In genomic region chr13:30681866-30682265, GRCm38 (mm10) we compare ENCODE assay signal across 35 mouse cellular contexts. TPM values are rescaled to one million over a fixed set of nuclear protein-coding genes. Genes with fewer than 3 reads are reported as not detected.
DNase-seq lines count a peak whose midpoint lies in the region; ATAC-seq and TF ChIP-seq lines count a peak whose summit lies in the region.
"Had no signal": no experiment of that assay in that cellular context is flagged by ENCODE, and none has a peak within 500 bp of the region (broad histone marks: within the 10 kb centered on the region; RNA-seq: fewer than 3 reads in every experiment).

No protein-coding gene starts in this region.

- no peak for ATAC-seq in lung, postnatal 0 days
- ATAC-seq: forebrain, embryonic 13.5 days; hindbrain, postnatal 0 days; intestine, postnatal 0 days had no signal

- H3K9me3 ChIP-seq in lung, postnatal 0 days (ENCODE audit: low read length) = no peaks in the 10 kb centered on the region
- H3K9me3 ChIP-seq: embryonic facial prominence, embryonic 10.5 days; embryonic facial prominence, embryonic 15.5 days; forebrain, embryonic 13.5 days; heart, embryonic 10.5 days; heart, embryonic 15.5 days; hindbrain, embryonic 12.5 days; midbrain, embryonic 12.5 days; neural tube, embryonic 13.5 days; stomach, embryonic 15.5 days had no signal

- no peak overlapping the region for H3K4me2 ChIP-seq in lung, postnatal 0 days (replicated peaks; ENCODE audit: low read depth, low read length)
- H3K4me2 ChIP-seq: embryonic facial prominence, embryonic 15.5 days; forebrain, embryonic 13.5 days; heart, embryonic 15.5 days; hindbrain, embryonic 12.5 days; midbrain, embryonic 12.5 days; neural tube, embryonic 13.5 days; stomach, embryonic 15.5 days had no signal

- TF ChIP-seq CTCF in lung, postnatal 0 days (IDR thresholded peaks at IDR 0.05) = no peak

- no peaks in the 10 kb centered on the region for H3K27me3 ChIP-seq in lung, postnatal 0 days (replicated peaks; ENCODE audit: insufficient read depth, low read length)
- H3K27me3 ChIP-seq: embryonic facial prominence, embryonic 15.5 days; forebrain, embryonic 13.5 days; heart, embryonic 15.5 days; hindbrain, embryonic 12.5 days; midbrain, embryonic 12.5 days; neural tube, embryonic 13.5 days; stomach, embryonic 15.5 days had no signal

- no peak for TF ChIP-seq EP300 in lung, postnatal 0 days (IDR thresholded peaks at IDR 0.05)

- no peaks in the 10 kb centered on the region for H3K4me1 ChIP-seq in lung, postnatal 0 days (ENCODE audit: insufficient read depth, low read depth, low read length)
- H3K4me1 ChIP-seq: embryonic facial prominence, embryonic 10.5 days; embryonic facial prominence, embryonic 15.5 days; forebrain, embryonic 13.5 days; heart, embryonic 10.5 days; heart, embryonic 15.5 days; hindbrain, embryonic 12.5 days; midbrain, embryonic 12.5 days; neural tube, embryonic 13.5 days; stomach, embryonic 15.5 days had no signal

- no peaks in the 10 kb centered on the region for H3K36me3 ChIP-seq in lung, postnatal 0 days (ENCODE audit: insufficient read depth, low read length)
- H3K36me3 ChIP-seq: embryonic facial prominence, embryonic 10.5 days; heart, embryonic 10.5 days; heart, embryonic 15.5 days; midbrain, embryonic 12.5 days; stomach, embryonic 15.5 days had no signal

- 78% methylated on average over 4 of the region's 4 CpGs for WGBS in lung, postnatal 0 days

- H3K27ac ChIP-seq in lung, postnatal 0 days (ENCODE audit: low read length) = no peak overlapping the region
- H3K27ac ChIP-seq: embryonic facial prominence, embryonic 10.5 days; forebrain, embryonic 13.5 days; heart, embryonic 10.5 days; heart, embryonic 15.5 days; hindbrain, embryonic 12.5 days; hindbrain, postnatal 0 days; liver, embryonic 14.5 days; midbrain, embryonic 12.5 days; neural tube, embryonic 13.5 days; stomach, embryonic 15.5 days had no signal

- DNase-seq in CD4-positive, CD25-positive, alpha-beta regulatory T cell, adult 2 months (ENCODE audit: low read depth, low spot score) = peak; percentile 50
- peak; percentile 72 for DNase-seq in Muller cell, postnatal 12 days (ENCODE audit: inconsistent ontology term)
- peak; percentile 54 for DNase-seq in induced T-regulatory cell, adult 2 months (ENCODE audit: low read depth)
- no peak for DNase-seq in lung, postnatal 25 days (ENCODE audit: low spot score)
- DNase-seq in gastrocnemius, postnatal 25 days = no peak
- no peak for DNase-seq in lung, postnatal 0 days (ENCODE audit: low spot score)
- DNase-seq in kidney, adult 18-20 months = no peak
- DNase-seq: adrenal gland, postnatal 25 days; B cell, adult 2 months; cerebellum, adult 11-12 months; cerebellum, postnatal 25 days; gastrocnemius, postnatal 14 days; heart, adult 11 months; kidney, postnatal 14 days; layer of hippocampus, adult 9-11 months; liver; lung, adult 2 months; lung, postnatal 14 days; retina, postnatal 1 day; right cerebral cortex, postnatal 14 days; thymus, adult 18-20 months; thymus, postnatal 4 days had no signal

- H3K9ac ChIP-seq in lung, postnatal 0 days (replicated peaks; ENCODE audit: low read depth) = no peak overlapping the region
- H3K9ac ChIP-seq: embryonic facial prominence, embryonic 15.5 days; forebrain, embryonic 13.5 days; heart, embryonic 15.5 days; hindbrain, embryonic 12.5 days; liver, embryonic 14.5 days; midbrain, embryonic 12.5 days; neural tube, embryonic 13.5 days; stomach, embryonic 15.5 days had no signal

- H3K4me3 ChIP-seq in lung, postnatal 0 days (ENCODE audit: low read depth, low read length) = no peak overlapping the region
- H3K4me3 ChIP-seq: embryonic facial prominence, embryonic 10.5 days; embryonic facial prominence, embryonic 15.5 days; forebrain, embryonic 13.5 days; heart, embryonic 10.5 days; heart, embryonic 15.5 days; hindbrain, embryonic 12.5 days; midbrain, embryonic 12.5 days; myocyte; neural tube, embryonic 13.5 days; stomach, embryonic 15.5 days had no signal

RNA-seq across cellular contexts. Expression of gene Dusp22, which starts 22.1 kb away (rescaled TPM):
- total RNA-seq in gastrocnemius, postnatal 25 days (2021) = 10 to 100 TPM; 44.9 to 50.5 TPM
- 26.8 and 30.4 TPM in 2 replicates for polyA plus RNA-seq in lung, postnatal 0 days (2015; fragmentation: Nextera tagmentation; extraction: Ambion mirVana)

Comparison
In these comparisons a context has a peak if more than half of its experiments do, and no peak if none do; other contexts are left out.
1. DNase-seq: peak in CD4-positive, CD25-positive, alpha-beta regulatory T cell, adult 2 months (single experiment), Muller cell, postnatal 12 days (single experiment) and induced T-regulatory cell, adult 2 months (single experiment); none in lung, postnatal 25 days (single experiment), gastrocnemius, postnatal 25 days (single experiment), lung, postnatal 0 days (single experiment) and kidney, adult 18-20 months (single experiment).